Mouse (Mus musculus) thymus, adult 18-20 months (tissue): ENCODE data around the gene Fdx1.

Experiments used
- DNase-seq, 2 experiments: peaks; one replicate each; pipeline ENCODE4 v3.0.0; 2022; ENCODE audit warnings: mixed read lengths in 2 of 2

Fdx1 gene

GRCm38 (mm10) chr9:51961190-51961909, 2.0 kb downstream of the Fdx1 start:
- DNase-seq = no peak

DNA sequence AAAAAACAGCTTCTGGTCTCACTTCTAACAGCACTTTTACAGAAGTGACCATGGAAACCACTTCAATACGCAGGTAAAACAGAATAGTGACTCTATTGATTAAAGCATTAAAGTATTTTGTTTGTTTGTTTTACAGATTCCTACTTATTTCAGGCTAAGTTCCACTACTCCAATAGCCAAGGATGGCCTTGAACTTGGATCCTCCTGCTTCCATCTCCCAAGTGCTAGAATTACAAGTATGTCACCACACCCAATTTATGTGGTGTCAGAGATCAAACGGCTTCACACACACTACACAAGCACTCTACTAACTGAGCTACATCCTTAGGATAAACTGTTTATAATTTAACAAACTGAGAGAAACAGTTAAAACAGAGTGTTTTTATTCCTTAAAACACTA, 3.0 kb downstream of the Fdx1 start:
- DNase-seq = no peak

- no peak for DNase-seq
Observed at GRCm38 (mm10) chr9:51958981-51959380, 4.4 kb downstream of the Fdx1 start.

- DNase-seq = no peak
Observed at GRCm38 (mm10) chr9:51957025-51957424, 6.3 kb downstream of the Fdx1 start.

DNA sequence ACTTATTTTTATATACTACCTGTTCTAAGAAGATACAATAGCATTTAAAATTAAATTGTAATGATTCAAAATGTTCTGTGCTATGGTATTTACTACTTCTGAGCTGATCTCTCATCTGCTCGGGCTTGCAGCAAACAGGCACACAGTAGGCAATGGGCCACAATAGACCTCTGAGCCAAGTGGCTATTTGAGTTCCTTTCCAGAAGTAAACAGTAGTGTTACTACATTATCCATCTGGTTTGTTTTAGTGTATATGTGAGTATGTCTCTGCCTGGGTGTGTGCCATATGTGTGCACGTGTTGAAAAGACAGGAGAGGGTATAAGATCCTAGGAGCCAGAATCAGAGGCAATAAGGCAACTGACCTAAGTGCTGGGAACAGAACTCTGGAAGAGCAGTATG, 6.9 kb downstream of the Fdx1 start:
- no peak for DNase-seq

DNA sequence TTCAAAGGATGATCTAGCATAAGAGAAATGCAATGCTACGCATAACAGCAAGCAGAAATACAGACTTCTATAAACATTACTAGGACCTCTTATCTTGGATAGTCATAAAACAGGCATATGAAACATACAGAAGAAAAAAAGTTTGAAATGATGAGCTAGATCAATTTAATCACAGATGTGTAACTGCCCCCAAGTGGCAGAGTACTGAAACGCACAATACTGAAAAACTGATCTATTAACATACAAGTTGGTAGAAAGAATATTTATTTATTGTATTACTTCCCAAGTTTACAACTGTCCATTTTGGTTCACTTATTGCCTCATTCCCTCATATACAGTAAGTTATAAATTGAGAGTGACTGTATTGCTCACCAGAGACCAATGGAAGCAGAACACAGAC, 12.0 kb downstream of the Fdx1 start:
- no peak for DNase-seq

GRCm38 (mm10) chr9:51950667-51951066, 12.7 kb downstream of the Fdx1 start:
- DNase-seq = no peak

GRCm38 (mm10) chr9:51950225-51950624, 13.1 kb downstream of the Fdx1 start:
- no peak for DNase-seq

GRCm38 (mm10) chr9:51943934-51944333, 19.4 kb downstream of the Fdx1 start:
- no peak for DNase-seq

DNA sequence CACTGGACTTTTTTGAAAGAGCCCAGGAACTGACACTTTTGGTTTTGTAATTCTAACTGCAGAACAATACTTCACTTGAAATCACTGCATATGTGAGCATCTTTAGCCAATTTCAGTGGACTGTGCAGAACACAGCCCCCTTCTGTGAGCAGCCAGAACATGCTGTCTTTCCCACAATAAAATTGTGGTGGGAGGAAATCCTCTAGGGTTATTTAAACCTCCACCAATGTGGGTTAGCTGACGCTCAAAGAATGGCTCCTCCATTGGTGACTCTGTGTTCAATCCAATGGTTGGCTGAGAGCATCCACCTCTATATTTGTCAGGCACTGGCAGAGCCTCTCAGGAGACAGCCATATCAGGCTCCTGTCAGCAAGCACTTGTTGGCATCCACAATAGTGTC, 28.7 kb downstream of the Fdx1 start:
- no peak for DNase-seq

DNA sequence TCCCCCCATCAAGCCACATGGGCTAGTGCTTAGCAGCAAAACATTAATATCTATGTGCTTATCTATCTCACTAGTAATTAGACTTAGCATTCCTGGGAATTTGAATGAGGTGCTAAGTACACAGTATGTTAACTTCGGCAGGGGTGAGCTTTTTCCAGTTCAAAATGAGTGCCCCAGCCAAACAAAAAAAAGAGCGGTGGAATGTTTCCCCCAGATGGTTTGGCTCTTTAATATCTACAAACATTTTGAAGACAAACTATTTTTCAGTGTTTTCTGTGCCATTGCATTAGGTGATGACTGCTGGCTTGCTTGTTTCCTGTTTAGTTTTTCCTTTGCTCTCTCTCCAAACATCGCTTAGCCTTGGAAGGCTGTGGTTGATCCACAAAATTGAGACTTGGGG, 31.4 kb downstream of the Fdx1 start:
- DNase-seq = no peak

- DNase-seq = no peak
Observed at GRCm38 (mm10) chr9:51931054-51931690, 32.2 kb downstream of the Fdx1 start.

DNA sequence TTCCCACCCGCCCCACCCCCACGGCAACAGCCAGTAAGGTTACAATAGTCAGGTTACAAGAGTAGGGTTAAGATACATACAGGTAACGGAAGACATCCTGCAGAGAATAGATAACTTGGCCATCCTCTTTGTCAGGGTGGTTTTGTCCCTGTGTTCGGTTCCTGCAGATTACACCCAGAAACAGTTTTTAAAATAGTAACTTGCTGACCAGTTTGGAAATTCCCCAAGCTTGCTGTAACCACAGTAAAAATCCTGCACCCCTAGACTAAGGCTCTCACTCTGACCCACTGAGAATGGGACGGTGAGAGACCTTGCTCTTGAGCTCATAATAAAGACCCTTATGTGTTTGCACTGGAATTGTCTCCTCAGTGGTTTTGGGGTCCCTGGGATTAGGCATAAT, 33.4 kb downstream of the Fdx1 start:
- DNase-seq = no peak

DNA sequence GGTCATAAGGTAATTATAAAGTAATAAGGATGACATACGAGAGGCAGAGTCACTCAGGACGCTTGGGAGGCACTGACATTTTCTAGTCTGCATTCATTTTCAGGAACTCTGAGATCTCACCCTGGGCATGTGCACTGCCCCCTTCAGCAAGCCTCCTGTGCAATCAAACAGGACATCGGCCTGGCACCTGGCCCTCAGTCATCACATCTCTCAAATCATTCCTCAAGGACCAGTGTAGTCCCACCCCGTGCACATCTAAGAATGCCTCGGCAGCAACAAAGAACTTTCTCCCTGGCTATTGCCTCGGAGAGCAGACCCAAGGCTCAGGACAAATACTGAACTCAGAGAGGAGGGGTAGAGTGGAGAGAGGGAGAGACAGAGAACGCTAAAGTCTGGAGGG, 34.7 kb downstream of the Fdx1 start:
- no peak for DNase-seq

- DNase-seq = no peak
Observed at GRCm38 (mm10) chr9:51928116-51928515, 35.2 kb downstream of the Fdx1 start.

DNA sequence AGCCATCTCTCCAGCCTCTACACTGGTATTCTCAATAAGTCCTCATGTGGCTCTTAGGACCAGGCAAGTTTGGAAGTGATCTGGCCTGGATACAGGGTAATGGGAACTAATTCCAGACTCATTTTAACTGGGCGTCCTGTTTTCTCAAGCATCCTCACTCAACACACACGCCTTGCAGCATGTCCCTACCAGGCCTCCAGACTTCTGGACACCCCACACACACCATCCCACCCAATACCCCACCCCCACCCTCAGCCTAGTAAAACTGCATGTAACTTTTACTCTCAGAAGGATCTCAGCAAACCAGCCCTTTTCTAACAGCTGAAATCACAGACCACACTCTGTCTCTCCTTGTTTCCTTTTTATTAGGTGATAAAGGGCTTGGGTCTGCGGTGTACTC, 35.7 kb downstream of the Fdx1 start:
- no peak for DNase-seq

GRCm38 (mm10) chr9:51926629-51927028, 36.7 kb downstream of the Fdx1 start:
- no peak for DNase-seq

DNA sequence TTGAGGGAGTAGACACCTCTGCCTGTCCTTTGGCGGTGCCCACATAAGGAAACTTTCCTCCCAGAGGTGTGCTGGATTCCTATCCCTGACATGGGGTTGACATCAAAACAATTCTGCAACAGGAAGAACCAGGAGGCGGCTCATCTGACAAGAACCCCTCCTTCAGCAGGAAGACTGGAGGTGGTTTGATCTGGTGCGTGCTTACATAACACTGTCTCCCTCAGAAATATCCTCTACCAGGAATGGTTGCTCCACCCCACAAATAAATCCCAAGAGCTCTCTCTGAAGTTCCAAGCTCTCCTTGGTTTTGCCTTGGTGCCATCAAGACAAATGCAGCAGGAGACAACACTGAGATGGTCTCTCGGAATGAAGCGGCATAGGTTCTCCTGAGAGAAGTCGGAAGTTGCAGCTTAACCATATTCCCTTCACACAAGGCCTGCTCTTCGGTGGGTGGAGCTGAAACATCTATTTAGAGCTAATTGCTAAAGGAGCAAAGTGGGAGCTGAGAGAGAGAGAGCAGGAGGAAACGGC, 38.7 kb downstream of the Fdx1 start:
- DNase-seq = no peak

- DNase-seq = no peak
Observed at GRCm38 (mm10) chr9:51922756-51923155, 40.6 kb downstream of the Fdx1 start.

DNA sequence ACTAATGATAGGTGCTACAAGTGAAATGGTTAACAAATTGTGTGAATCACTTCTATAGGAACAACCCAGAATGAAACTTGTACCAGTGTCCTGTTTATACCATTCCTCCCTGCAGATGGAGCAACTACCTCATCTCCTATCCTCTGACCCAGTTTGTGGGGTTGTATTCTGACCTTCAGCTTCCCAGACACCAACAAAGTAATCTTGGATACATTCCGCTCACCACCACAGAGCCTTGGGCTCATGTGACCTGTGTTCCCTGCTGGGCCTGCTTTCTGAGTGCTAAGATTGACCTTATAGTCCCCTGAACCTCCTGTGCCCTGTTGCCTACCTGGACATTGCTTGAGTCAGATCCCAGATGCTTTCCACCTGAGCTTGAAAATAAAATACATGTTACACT, 47.8 kb downstream of the Fdx1 start:
- no peak for DNase-seq

DNA sequence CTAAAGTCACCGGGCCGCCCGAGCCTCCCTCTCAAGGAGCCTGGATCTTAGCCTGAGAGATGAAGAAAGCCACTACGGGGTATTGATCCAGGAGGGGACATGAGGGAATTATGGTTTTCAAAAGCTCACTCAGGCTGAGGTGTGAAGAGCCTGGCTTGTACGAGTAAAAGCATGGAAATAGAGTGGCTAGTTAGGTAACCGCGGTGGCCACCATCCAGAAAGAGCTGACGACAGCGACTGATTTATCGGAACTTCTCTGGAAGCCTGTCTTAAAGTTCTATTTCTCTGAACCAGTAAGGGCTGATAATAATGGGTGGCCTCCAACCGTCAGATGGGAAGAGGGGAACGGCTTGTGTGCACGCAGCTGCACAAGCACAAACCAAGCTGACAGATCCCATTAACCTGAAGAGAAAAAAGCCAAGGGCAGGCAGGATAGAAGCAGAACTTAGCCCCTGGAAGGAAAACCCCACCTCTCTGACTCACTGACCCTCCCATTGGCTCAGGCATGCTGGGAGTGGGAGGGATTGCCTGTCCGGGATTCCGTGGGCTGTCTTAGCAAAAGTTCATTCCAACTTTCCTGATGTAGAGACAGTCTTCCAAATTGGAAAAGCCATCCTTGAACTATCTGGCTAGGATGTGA, 48.8 kb downstream of the Fdx1 start:
- DNase-seq = no peak

DNA sequence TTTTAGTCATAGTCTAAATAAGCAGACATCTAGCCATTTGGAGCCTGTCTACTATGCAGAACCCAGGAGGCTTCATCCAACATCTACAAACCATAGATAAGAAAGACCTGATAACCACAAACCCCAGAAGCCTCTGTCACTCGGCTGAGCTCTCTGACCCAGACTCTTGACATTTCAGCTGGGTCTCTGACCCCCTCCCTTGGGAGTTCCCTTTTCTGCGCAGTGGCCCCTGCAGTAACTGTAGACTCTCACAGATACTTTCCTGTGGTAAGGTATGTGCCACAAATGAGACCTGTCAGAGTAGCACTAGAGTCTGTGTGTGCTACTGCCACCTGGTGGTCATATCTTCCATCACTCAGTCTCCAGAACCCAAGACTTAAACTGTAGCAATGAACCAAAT, 54.5 kb downstream of the Fdx1 start:
- peak; percentile 44 to 66 for DNase-seq

- DNase-seq = no peak
Observed at GRCm38 (mm10) chr9:51908255-51908654, 55.1 kb downstream of the Fdx1 start.

GRCm38 (mm10) chr9:51906938-51907337, 56.4 kb downstream of the Fdx1 start:
- no peak for DNase-seq
